Mouse (Mus musculus): ENCODE measurements around the gene Sfxn5.
A peak's percentile ranks its signal among the peaks of the same experiment; 100 is the strongest.

The Sfxn5 gene

GRCm38 (mm10) chr6:85230762-85231161, 102.5 kb downstream of the Sfxn5 start:
- no peak for DNase-seq

- no peak for DNase-seq
Measured at GRCm38 (mm10) chr6:85227520-85227919, 105.7 kb downstream of the Sfxn5 start.

DNA sequence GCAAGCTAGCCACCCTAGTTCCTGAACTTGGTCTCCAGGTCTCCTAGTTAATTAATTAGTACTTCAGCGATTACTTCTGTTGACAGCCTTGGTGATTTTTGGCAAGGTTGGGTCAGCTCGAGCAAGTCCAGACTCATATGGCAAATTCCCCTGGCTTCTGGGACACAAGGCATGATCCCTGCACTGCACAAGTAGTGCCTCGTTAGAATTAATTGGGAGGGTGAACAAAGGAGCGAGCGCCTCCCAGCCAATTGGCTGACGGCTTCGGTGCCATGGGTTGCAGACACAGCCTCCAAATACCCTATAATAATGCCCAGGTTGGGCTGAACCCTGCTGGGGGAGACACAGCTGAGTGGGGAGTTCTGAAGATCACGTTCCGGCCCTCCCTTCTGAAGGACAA, 106.7 kb downstream of the Sfxn5 start:
- DNase-seq = no peak

DNA sequence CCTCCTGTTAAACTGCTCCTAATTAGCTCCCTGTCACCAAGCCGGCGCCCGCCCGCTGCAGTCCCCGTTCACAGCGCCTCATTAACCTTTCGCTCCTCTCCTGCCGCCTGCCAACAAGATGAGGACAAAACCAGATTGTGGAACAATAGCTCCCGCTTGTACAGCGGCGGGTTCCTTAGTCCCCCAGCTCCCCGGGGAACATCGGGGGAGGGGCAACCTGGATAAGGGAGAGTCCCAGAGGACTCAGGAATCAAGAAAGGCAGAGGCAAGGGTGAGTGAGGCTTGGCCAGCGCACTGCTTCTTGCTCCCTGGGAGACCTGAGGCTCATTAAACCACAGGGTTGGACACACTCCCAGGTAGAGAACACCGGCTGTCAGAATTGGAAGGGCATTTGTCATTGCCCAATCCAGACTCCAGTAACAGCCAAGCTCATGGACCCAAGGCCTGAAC, 108.8 kb downstream of the Sfxn5 start:
- DNase-seq = peak; percentile 68 to 69

DNA sequence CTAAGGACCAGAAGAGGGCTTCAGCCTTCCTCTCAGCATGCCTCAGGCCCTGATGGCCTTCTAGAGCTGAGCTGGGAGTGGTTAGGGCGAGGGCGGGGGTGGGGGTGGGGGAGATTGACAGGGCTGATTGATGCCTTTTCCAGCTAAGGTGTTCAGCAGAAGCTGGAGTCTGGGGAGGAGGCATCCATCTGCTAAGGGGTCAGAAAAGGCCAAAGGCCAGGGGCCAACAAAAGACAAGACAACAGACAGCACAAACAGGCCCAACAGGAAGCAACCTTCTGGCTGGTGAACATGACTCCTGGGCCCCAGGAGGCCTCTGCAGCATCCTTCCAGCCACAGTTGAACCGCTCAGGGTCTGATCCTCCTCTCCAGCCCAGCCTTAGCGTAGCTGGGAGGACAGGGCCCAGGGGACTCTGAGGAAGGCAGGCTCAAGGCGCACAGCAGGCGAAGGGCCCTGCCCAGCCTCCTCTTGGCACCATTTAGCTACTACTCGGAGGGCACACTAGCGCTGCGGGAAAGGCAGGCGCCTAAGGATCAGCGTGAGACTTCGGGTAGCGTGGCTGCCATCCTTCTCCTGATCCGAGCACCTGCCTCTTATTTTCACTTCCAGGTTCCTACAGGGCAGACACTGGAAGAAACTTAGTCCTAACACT, 109.6 kb downstream of the Sfxn5 start:
- DNase-seq = no peak

GRCm38 (mm10) chr6:85222551-85222950, 110.7 kb downstream of the Sfxn5 start:
- no peak for DNase-seq

- DNase-seq = no peak
Measured at GRCm38 (mm10) chr6:85220917-85221316, 112.3 kb downstream of the Sfxn5 start.

DNA sequence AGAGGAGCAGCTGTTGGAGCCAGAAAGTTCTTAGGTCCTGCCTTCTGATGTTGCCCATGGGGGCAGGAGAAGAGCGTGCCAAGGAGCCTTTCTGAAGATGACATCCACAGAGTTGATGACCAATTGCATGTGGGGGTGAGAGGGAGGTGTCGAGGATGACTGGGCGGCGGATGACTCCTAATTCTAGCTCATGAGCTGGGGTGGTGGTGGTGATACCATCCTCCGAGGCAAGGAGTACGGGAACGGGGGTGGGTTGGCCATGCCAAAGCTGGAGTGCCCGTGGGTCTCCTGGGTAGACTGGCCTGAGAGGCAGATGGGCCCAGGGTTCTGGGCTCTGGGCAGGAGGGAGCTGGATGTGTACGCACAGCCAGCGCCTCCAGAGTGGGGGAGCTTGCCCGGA, 113.5 kb downstream of the Sfxn5 start:
- no peak for DNase-seq

- no peak for DNase-seq
Measured at GRCm38 (mm10) chr6:85218684-85219445, 114.4 kb downstream of the Sfxn5 start.

DNA sequence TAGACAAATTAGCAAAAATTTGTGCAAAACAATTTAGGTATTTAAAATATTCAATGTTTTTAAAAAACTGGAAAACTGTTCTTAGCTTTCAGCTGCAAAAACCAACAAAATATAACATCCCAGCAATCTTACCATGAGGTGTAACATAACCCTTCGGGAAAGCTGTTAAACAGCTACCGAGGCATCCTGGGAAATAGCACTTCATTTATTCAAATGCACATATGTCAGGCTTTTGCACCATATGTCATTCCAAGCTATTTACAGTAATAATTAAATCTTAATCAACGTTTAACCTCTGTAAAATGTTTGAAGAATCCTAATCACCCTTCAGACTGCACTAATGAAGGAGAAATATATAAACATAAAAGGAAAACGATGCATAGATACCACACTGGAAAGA, 115.0 kb downstream of the Sfxn5 start:
- no peak for DNase-seq

DNA sequence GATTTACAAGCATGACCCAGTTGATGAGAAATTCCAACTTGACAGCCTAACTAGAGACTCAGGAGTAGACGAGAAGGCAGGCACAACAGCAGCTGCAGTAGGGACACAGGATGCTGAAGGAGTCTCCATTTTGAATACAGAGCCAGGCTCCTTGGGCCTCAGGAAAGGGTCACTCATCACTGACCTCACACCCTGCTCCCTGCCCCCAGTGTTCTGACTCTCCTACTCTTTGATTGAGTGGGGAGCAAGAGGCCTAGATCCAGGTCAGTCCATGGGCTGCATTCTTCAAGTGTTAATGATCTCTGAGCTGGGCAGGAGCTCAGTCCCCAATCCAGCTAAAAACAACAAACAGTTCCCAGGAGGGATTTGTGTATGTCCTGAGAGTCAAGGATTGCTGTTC, 122.5 kb downstream of the Sfxn5 start:
- peak; percentile 70 to 78 for DNase-seq

DNA sequence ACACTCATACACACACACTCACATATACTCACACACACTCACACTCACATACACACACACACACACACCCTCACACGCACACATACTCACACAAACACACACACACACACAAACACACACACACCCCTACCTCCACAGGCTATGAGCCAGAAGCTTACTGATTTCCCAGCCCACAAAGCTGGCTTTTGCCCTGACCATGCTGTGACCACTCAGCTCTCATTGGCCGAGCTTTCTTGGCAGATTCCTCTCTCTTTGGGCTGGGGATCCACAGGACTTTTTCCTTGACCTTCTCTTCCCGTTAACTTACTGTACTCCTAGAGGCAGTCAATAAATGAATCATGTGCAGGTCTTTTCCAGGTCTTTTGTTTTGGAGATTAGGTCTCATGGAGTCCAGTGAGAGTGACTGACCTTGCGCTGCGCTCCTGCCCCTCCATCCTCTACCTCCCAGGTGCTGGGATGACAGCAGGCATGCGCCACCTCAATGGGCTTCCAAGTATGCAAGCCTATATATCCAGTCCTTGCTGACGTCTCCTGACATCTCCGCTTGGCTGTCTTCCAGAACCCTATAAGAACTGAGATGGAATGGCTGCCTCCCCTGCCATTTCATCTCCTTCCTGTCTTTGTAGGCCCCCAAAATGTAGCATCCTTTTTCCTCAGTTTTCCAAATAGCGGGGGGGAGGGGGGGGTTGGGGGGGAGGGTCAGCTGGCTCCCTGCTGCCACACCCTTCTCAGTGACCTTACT, 123.8 kb downstream of the Sfxn5 start:
- peak; percentile 73 to 77 for DNase-seq

DNA sequence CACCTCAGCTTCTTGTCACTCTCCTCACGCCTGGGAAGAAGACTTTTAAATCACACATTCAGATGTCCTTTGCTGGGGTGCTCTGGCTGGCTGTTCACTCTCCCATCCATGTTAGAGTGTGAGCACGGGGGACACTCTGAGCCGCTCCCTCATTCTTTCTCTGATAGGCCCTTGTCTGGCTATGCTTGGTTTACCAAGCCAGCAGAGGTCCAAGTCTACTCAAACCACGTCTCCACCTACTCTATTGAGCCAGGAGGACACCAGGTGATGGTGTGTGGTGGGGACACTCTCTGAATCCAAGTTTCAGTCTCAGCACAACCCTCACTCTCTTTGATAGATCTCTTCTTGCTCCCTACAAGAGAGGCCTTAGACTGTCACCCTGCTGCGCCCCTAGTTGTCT, 125.9 kb downstream of the Sfxn5 start:
- no peak for DNase-seq

DNA sequence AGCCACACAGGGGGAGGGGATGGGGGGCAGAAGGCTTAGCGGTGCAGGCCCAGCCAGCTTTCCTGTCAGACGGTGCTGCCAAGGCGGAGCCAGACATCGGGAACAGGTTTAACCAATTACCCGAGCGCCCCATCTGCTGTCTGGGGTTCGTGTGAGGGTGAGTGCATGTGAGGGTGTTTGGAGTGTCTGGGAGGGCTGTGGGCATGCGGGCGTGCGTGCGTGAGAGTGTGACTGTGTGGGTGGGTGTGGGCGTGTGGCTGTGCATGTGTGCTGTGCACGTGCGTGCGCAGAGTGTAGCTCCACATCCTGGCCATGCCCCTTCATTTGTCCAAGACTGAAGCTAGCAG, 126.3 kb downstream of the Sfxn5 start:
- no peak for DNase-seq

- no peak for DNase-seq
Measured at GRCm38 (mm10) chr6:85206182-85206938, 126.9 kb downstream of the Sfxn5 start.

DNA sequence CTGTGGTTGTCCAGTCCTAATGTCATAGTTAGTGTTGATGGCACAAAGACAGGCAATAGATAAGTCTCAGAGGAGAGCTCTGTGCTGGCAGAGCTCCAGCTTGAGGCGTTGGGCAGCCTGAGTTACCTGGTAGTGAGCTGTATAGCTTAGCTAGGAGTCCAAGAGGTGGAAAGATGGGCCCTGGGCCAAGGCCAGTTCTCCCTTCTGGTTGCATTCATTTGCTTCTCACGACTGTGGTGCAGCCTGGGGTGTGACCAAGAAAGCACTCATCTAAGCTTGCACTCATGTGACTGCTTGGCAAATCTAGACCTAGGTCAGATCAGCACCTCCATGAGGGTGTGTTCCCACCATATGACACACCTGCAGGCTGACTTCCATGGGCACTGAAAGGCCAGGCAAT, 135.3 kb downstream of the Sfxn5 start:
- DNase-seq = peak; percentile 41 to 49

DNA sequence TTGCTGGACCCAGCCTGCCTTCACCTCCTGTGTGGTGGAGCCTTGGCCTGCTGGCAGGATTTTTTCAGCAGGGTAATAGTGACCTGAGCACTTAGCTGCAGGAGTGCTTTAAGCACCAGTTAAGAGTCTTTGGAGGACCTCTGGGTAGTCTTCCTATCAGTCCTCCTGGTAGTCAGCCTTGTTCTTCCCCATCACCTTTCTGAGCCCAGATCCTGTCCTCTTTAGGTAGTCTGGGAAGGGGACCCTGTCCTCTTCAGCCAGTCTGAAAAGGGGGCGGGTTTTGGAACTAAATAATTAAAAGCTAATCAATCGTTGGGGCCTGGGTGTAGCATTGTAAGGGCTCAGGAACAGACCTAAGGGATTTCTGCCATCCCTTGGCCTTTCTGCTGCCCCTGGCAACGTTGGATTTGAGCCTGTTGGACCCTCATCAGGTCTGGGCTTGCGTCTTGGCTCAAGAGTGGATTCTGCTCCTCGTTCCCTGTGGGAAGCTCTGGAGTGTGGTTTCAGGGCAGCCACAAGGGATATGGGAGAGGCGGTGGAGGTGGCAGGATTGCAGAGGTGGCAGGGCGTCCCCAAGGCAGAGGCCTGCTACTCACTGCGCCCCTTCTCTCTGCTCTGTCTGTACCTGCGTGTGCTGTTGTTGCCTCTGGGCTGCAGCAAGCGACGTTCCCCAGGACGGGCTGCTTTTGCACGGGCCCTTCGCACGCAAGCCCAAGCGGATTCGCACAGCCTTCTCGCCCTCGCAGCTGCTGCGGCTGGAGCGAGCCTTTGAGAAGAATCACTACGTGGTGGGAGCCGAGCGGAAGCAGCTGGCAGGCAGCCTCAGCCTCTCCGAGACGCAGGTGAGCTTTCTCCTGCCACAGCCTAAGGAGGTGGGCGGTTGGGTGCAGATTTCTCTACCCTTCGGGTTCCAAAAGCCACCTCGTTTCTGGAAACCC, 139.6 kb downstream of the Sfxn5 start:
- DNase-seq = no peak

- no peak for DNase-seq
Measured at GRCm38 (mm10) chr6:85191751-85192440, 141.3 kb downstream of the Sfxn5 start.

GRCm38 (mm10) chr6:85190671-85191070, 142.6 kb downstream of the Sfxn5 start:
- no peak for DNase-seq

GRCm38 (mm10) chr6:85189911-85190591, 143.2 kb downstream of the Sfxn5 start:
- no peak for DNase-seq

- no peak for DNase-seq
Measured at GRCm38 (mm10) chr6:85189361-85189760, 143.9 kb downstream of the Sfxn5 start.

All from kidney, adult 8-10 months (tissue).